Mouse (Mus musculus) kidney, embryonic 15.5 days (tissue): Measurements from ENCODE around the gene Gtf3c2. TPM values are rescaled to one million over a fixed set of nuclear protein-coding genes. Genes with fewer than 3 reads are reported as not detected.

Source experiments
- ATAC-seq: fragments of 200-750 bp; cut with Nextera tagmentation; replicated peaks from 2 replicates; pipeline ENCODE4 v1.8.0; 2017; ENCODE audit warnings: moderate TSS enrichment; ENCODE audit not compliant: low FRiP score
- H3K27ac ChIP-seq: fragments of 300-500 bp; sonication (generic); 2 replicates; pipeline ENCODE4 v1.5.1; 2015; ENCODE audit warnings: mild to moderate bottlenecking, inconsistent platforms
- H3K27me3 ChIP-seq: fragments of 300-500 bp; sonication (generic); 2 replicates; pipeline ENCODE4 v1.6.1; 2015; ENCODE audit warnings: inconsistent platforms
- H3K36me3 ChIP-seq: fragments of 300-500 bp; sonication (generic); 2 replicates; pipeline ENCODE4 v1.6.1; 2015; ENCODE audit warnings: inconsistent platforms
- H3K4me1 ChIP-seq: fragments of 300-500 bp; sonication (generic); 2 replicates; pipeline ENCODE4 v1.6.1; 2015; ENCODE audit warnings: inconsistent platforms
- H3K4me2 ChIP-seq: fragments of 300-500 bp; sonication (generic); 2 replicates; pipeline ENCODE4 v1.6.1; 2015; ENCODE audit warnings: moderate library complexity, mild to moderate bottlenecking, inconsistent platforms
- H3K4me3 ChIP-seq: fragments of 300-500 bp; sonication (generic); replicated peaks from 2 replicates; pipeline ENCODE4 v1.5.1; 2015; ENCODE audit warnings: mild to moderate bottlenecking, inconsistent platforms
- H3K9ac ChIP-seq: fragments of 300-500 bp; sonication (generic); 2 replicates; pipeline ENCODE4 v1.6.1; 2015; ENCODE audit warnings: mild to moderate bottlenecking, inconsistent platforms
- H3K9me3 ChIP-seq: fragments of 300-500 bp; sonication (generic); replicated peaks from 2 replicates; pipeline ENCODE4 v1.6.1; 2016; ENCODE audit warnings: inconsistent platforms
- WGBS: fragments of 180-500 bp; shearing (Covaris S2); methylation state at CpG from one replicate; pipeline ENCODE4 v1.1.7; 2015; ENCODE audit warnings: mixed read lengths; 5-methylcytosine and 5-hydroxymethylcytosine counted together
- polyA plus RNA-seq: library from polyadenylated mRNA; unstranded; fragments of >200 nt; fragmentation: Nextera tagmentation; extraction: Ambion mirVana; gene quantifications from 2 replicates; pipeline ENCODE4 v1.2.1, GENCODE M21; 2015

Gene Gtf3c2
- polyA plus RNA-seq, 1 experiment from 2014 or later: 93.5 TPM

GRCm38 (mm10) chr5:31168630-31169029, 11.3 kb downstream of the Gtf3c2 start:
- no peak overlapping the region for H3K4me3 ChIP-seq
- H3K4me1 ChIP-seq: no peaks in the 10 kb centered on the region
- H3K27ac ChIP-seq: no peak overlapping the region
- no peak for ATAC-seq
- H3K9ac ChIP-seq: no peak overlapping the region
- no peaks in the 10 kb centered on the region for H3K27me3 ChIP-seq
- H3K4me2 ChIP-seq: no peak overlapping the region
- H3K36me3 ChIP-seq: peaks cover 98% of the 10 kb centered on the region
- WGBS: 96% methylated on average over 4 of the region's 4 CpGs
- H3K9me3 ChIP-seq: no peaks in the 10 kb centered on the region

- ATAC-seq: no peak
- WGBS: 81% methylated on average over 1 of the region's 1 CpGs
- no peaks in the 10 kb centered on the region for H3K9me3 ChIP-seq
Measured at GRCm38 (mm10) chr5:31164878-31165277, 15.1 kb downstream of the Gtf3c2 start.

GRCm38 (mm10) chr5:31162462-31162861, 17.5 kb downstream of the Gtf3c2 start:
- H3K9me3 ChIP-seq: no peaks in the 10 kb centered on the region
- ATAC-seq: no peak
- H3K9ac ChIP-seq: no peak overlapping the region
- no peak overlapping the region for H3K4me3 ChIP-seq
- no peaks in the 10 kb centered on the region for H3K4me1 ChIP-seq
- no peak overlapping the region for H3K27ac ChIP-seq
- no peaks in the 10 kb centered on the region for H3K27me3 ChIP-seq
- H3K4me2 ChIP-seq: no peak overlapping the region
- H3K36me3 ChIP-seq: peaks cover 99% of the 10 kb centered on the region

More at GRCm38 (mm10) chr5:31164878-31165277, 15.1 kb downstream of the Gtf3c2 start:
- no peaks in the 10 kb centered on the region for H3K4me1 ChIP-seq
- H3K27ac ChIP-seq: no peak overlapping the region
- H3K4me3 ChIP-seq: no peak overlapping the region
- peaks cover 99% of the 10 kb centered on the region for H3K36me3 ChIP-seq
- H3K9ac ChIP-seq: no peak overlapping the region
- H3K27me3 ChIP-seq: no peaks in the 10 kb centered on the region
- H3K4me2 ChIP-seq: no peak overlapping the region

- no peaks in the 10 kb centered on the region for H3K9me3 ChIP-seq
- peak; percentile 96 for ATAC-seq
- peaks cover 44% of the 10 kb centered on the region for H3K36me3 ChIP-seq
- H3K4me1 ChIP-seq: peaks cover 16% of the 10 kb centered on the region
- under 1% methylated on average over 19 of the region's 19 CpGs for WGBS
- peak within 1 kb of the TSS; percentile 84 for H3K4me2 ChIP-seq
- peak within 1 kb of the TSS; percentile 77 for H3K4me3 ChIP-seq
- H3K27me3 ChIP-seq: no peaks in the 10 kb centered on the region
- H3K9ac ChIP-seq: peak within 1 kb of the TSS; percentile 66
- peak within 1 kb of the TSS; percentile 87 for H3K27ac ChIP-seq
Measured at GRCm38 (mm10) chr5:31154152-31154553, 25.8 kb downstream of the Gtf3c2 start, which contains the start of gene Mpv17. Gene Mpv17, minus strand, starts transcription at chr5:31154251.

GRCm38 (mm10) chr5:31153516-31154151, 26.3 kb downstream of the Gtf3c2 start:
- H3K9me3 ChIP-seq: no peaks in the 10 kb centered on the region
- peak; percentile 31; the same call in 1 of the 2 replicates for ATAC-seq
- 29% methylated on average over 6 of the region's 6 CpGs for WGBS
- H3K4me1 ChIP-seq: peaks cover 16% of the 10 kb centered on the region
- peak overlapping the region; percentile 66 for H3K9ac ChIP-seq
- peak overlapping the region; percentile 87 for H3K27ac ChIP-seq
- peaks cover 42% of the 10 kb centered on the region for H3K36me3 ChIP-seq
- H3K4me2 ChIP-seq: peak overlapping the region; percentile 84
- H3K27me3 ChIP-seq: no peaks in the 10 kb centered on the region
- H3K4me3 ChIP-seq: peak overlapping the region; percentile 77

- H3K4me2 ChIP-seq: no peak overlapping the region
- no peaks in the 10 kb centered on the region for H3K9me3 ChIP-seq
- no peak overlapping the region for H3K4me3 ChIP-seq
- peaks cover 26% of the 10 kb centered on the region for H3K36me3 ChIP-seq
- H3K4me1 ChIP-seq: peaks cover 16% of the 10 kb centered on the region
- no peak overlapping the region for H3K9ac ChIP-seq
- ATAC-seq: no peak
- 81% methylated on average over 3 of the region's 3 CpGs for WGBS
- H3K27ac ChIP-seq: no peak overlapping the region
- H3K27me3 ChIP-seq: no peaks in the 10 kb centered on the region
Measured at GRCm38 (mm10) chr5:31151746-31152145, 28.2 kb downstream of the Gtf3c2 start.

GRCm38 (mm10) chr5:31149781-31150180, 30.2 kb downstream of the Gtf3c2 start:
- Histone ChIP-seq H3K27me3 (no peaks in the 10 kb centered on the region), H3K36me3 (peaks cover 24% of the 10 kb centered on the region), H3K4me2 (no peak overlapping the region), H3K4me3 (no peak overlapping the region), H3K9me3 (no peaks in the 10 kb centered on the region), H3K4me1 (peaks cover 14% of the 10 kb centered on the region), H3K27ac (no peak overlapping the region), H3K9ac (no peak overlapping the region)
- WGBS: 89% methylated on average over 4 of the region's 4 CpGs
- ATAC-seq: no peak

GRCm38 (mm10) chr5:31138968-31139425, 40.9 kb downstream of the Gtf3c2 start:
- 13% methylated on average over 9 of the region's 9 CpGs for WGBS
- no peaks in the 10 kb centered on the region for H3K9me3 ChIP-seq
- H3K4me1 ChIP-seq: peaks cover 24% of the 10 kb centered on the region
- H3K36me3 ChIP-seq: peaks cover 19% of the 10 kb centered on the region
- no peak overlapping the region for H3K9ac ChIP-seq
- ATAC-seq: no peak
- peaks cover 62% of the 10 kb centered on the region for H3K27me3 ChIP-seq
- H3K27ac ChIP-seq: no peak overlapping the region
- peak overlapping the region; percentile 33 for H3K4me3 ChIP-seq
- H3K4me2 ChIP-seq: peak overlapping the region; percentile 57

- Histone ChIP-seq H3K4me2 (peak within 1 kb of the TSS; percentile 57), H3K4me3 (peak within 1 kb of the TSS; percentile 33), H3K27ac (no peak within 1 kb of the TSS), H3K4me1 (peaks cover 24% of the 10 kb centered on the region), H3K9ac (no peak within 1 kb of the TSS), H3K36me3 (peaks cover 16% of the 10 kb centered on the region), H3K27me3 (peaks cover 65% of the 10 kb centered on the region), H3K9me3 (no peaks in the 10 kb centered on the region)
- ATAC-seq: peak; percentile 49; the same call in 1 of the 2 replicates
- WGBS: 1% methylated on average over 52 of the region's 52 CpGs
Measured at GRCm38 (mm10) chr5:31138241-31138967, 41.5 kb downstream of the Gtf3c2 start, which contains the start of gene Ucn. Gene Ucn, minus strand, starts transcription at chr5:31138829.

- Histone ChIP-seq H3K36me3 (peaks cover 12% of the 10 kb centered on the region), H3K9me3 (no peaks in the 10 kb centered on the region), H3K4me3 (peak overlapping the region; percentile 33), H3K4me2 (peak overlapping the region; percentile 57), H3K27me3 (peaks cover 65% of the 10 kb centered on the region), H3K4me1 (peaks cover 24% of the 10 kb centered on the region), H3K9ac (no peak overlapping the region), H3K27ac (no peak overlapping the region)
- ATAC-seq: no peak
- under 1% methylated on average over 13 of the region's 13 CpGs for whole genome bisulfite sequencing
Measured at GRCm38 (mm10) chr5:31137658-31138057, 42.3 kb downstream of the Gtf3c2 start.

- peak overlapping the region; percentile 57 for H3K4me2 ChIP-seq
- no peaks in the 10 kb centered on the region for H3K9me3 ChIP-seq
- WGBS: under 1% methylated on average over 33 of the region's 33 CpGs
- peaks cover 9% of the 10 kb centered on the region for H3K36me3 ChIP-seq
- peak overlapping the region; percentile 33; the same call in 1 of the 2 replicates for H3K4me3 ChIP-seq
- H3K4me1 ChIP-seq: peaks cover 24% of the 10 kb centered on the region
- H3K27ac ChIP-seq: no peak overlapping the region
- H3K9ac ChIP-seq: no peak overlapping the region
- peaks cover 65% of the 10 kb centered on the region for H3K27me3 ChIP-seq
- ATAC-seq: no peak
Measured at GRCm38 (mm10) chr5:31136730-31137424, 43.1 kb downstream of the Gtf3c2 start.

- H3K36me3 ChIP-seq: no peaks in the 10 kb centered on the region
- no peak overlapping the region for H3K9ac ChIP-seq
- ATAC-seq: no peak
- H3K27ac ChIP-seq: no peak overlapping the region
- H3K4me2 ChIP-seq: no peak overlapping the region
- H3K9me3 ChIP-seq: no peaks in the 10 kb centered on the region
- H3K27me3 ChIP-seq: 0 out of 2 replicates have a peak, but pooled peaks cover 4% of the 10 kb centered on the region
- 42% methylated on average over 5 of the region's 5 CpGs for WGBS
- no peak overlapping the region for H3K4me3 ChIP-seq
- no peaks in the 10 kb centered on the region for H3K4me1 ChIP-seq
Measured at GRCm38 (mm10) chr5:31126050-31126449, 53.9 kb downstream of the Gtf3c2 start.
